Mouse (Mus musculus): ENCODE results near the gene Il17ra. TPM values are rescaled to one million over a fixed set of nuclear protein-coding genes. Genes with fewer than 3 reads are reported as not detected.

Il17ra gene
- total RNA-seq, 2 experiments from 2014 or later, result 14.8 to 19.7 TPM

DNA sequence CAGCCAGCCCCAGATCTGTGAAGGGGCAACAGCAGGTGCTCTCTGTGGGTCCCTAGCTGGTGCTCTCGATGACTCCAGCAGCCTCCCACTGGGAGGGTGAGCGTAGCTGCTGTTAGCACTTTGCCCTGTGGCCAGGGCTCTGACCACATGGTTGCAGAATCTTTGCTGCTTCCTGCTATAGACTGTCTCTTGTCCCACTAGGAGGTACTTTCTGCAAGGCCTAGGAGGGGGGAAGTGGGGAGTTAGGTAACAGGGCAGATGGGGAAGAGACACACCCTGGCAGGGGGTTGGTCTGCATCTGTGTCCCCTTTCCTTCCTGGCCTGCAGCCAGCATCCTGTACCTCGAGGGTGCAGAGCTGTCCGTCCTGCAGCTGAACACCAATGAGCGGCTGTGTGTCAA is 10.4 kb downstream of the Il17ra start:
- intact Hi-C loops (cut with DNase I), result no loop called here
- Histone ChIP-seq H3K27ac (no peak overlapping the region), H3K4me3 (no peak overlapping the region)
- DNase-seq (ENCODE audit: extremely low spot score in 1 of 2, low spot score in 2 of 2), result no peak
- no peak for TF ChIP-seq CTCF (IDR thresholded peaks at IDR 0.05)

DNA sequence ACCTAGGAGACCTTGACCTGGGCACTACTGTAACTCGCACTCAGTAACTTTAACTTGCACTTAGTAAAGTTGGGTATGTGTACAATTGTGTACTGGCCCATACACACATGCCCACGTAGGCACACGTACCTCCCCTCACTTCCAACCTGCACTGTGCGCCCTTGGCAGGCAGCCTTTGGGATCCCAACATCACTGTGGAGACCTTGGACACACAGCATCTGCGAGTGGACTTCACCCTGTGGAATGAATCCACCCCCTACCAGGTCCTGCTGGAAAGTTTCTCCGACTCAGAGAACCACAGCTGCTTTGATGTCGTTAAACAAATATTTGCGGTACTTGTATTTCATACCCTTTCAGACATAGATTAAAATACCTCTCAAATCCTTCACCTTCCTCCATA is 12.2 kb downstream of the Il17ra start:
- no peak for TF ChIP-seq CTCF (IDR thresholded peaks at IDR 0.05)
- Histone ChIP-seq H3K27ac (no peak overlapping the region), H3K4me3 (no peak overlapping the region)
- no peak for DNase-seq (ENCODE audit: extremely low spot score in 1 of 2, low spot score in 2 of 2)
- intact Hi-C loops (cut with DNase I), result no loop called here

DNA sequence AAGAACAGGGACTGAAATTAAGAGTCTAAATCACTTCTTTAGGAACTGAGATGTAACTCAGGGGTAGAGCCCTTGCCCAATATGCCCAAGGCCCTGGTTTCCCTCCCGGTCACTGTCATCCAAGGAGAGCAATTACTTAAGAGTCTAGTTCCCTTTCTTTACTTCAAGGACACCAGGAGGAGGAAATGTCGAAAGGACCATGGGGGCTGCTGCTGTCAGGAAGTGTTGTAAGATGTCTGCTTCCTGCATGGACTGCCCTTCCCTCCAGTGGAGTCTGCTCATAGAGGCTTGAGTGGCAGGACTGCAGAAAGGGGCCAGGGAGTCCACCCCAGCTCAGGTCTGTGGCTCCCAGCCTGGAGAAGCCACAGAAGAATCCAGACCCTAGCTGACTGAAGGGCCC is 16.3 kb downstream of the Il17ra start:
- Histone ChIP-seq H3K27ac (peak overlapping the region; percentile 85), H3K4me3 (no peak overlapping the region)
- intact Hi-C loops (cut with DNase I), result no loop called here
- TF ChIP-seq CTCF (IDR thresholded peaks at IDR 0.05), result no peak
- no peak for DNase-seq (ENCODE audit: extremely low spot score in 1 of 2, low spot score in 2 of 2)

DNA sequence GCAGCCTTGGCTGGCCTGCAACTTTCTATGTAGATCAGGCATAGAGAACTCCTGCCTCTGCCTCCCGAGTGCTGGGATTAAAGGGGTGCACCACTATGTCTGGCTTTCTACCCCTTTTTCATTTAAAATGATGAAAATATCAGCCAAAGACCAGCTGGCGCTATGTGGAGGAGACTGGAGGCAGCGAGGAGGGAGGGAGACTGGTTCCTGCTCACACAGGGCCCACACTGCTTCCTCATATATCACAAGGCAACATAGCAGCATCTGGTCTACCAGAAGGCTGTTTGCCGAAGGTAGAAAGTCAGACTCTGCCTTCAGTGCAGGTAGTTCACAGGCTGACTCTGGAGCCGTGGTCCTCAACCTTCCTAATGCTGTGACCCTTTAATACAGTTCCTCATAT is 17.3 kb downstream of the Il17ra start:
- Histone ChIP-seq H3K27ac (peak overlapping the region; percentile 85), H3K4me3 (no peak overlapping the region)
- intact Hi-C loops (cut with DNase I), result loop anchor here (1.0 to 5.0 kb wide), 2 partner anchors 24 to 38 kb away; no protein-coding TSS in a partner anchor
- no peak for TF ChIP-seq CTCF (IDR thresholded peaks at IDR 0.05)
- no peak for DNase-seq (ENCODE audit: extremely low spot score in 1 of 2, low spot score in 2 of 2)

DNA sequence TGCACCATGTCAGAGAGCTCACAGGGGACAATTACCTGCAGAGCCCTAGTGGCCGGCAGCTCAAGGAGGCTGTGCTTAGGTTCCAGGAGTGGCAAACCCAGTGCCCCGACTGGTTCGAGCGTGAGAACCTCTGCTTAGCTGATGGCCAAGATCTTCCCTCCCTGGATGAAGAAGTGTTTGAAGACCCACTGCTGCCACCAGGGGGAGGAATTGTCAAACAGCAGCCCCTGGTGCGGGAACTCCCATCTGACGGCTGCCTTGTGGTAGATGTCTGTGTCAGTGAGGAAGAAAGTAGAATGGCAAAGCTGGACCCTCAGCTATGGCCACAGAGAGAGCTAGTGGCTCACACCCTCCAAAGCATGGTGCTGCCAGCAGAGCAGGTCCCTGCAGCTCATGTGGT is 18.5 kb downstream of the Il17ra start:
- TF ChIP-seq CTCF (IDR thresholded peaks at IDR 0.05), result peak; percentile 53
- intact Hi-C loops (cut with DNase I), result loop anchor here (5.0 kb wide), 1 partner anchor 39 kb away; no protein-coding TSS in a partner anchor
- peak overlapping the region; percentile 85 for H3K27ac ChIP-seq
- no peak for DNase-seq (ENCODE audit: extremely low spot score in 1 of 2, low spot score in 2 of 2)
- no peak overlapping the region for H3K4me3 ChIP-seq

DNA sequence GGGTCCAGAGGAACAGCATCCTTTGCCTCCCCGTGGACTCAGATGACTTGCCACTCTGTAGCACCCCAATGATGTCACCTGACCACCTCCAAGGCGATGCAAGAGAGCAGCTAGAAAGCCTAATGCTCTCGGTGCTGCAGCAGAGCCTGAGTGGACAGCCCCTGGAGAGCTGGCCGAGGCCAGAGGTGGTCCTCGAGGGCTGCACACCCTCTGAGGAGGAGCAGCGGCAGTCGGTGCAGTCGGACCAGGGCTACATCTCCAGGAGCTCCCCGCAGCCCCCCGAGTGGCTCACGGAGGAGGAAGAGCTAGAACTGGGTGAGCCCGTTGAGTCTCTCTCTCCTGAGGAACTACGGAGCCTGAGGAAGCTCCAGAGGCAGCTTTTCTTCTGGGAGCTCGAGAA is 19.0 kb downstream of the Il17ra start:
- no peak for DNase-seq (ENCODE audit: extremely low spot score in 1 of 2, low spot score in 2 of 2)
- Histone ChIP-seq H3K4me3 (no peak overlapping the region), H3K27ac (peak overlapping the region; percentile 85)
- intact Hi-C loops (cut with DNase I), result loop anchor here (5.0 kb wide), 1 partner anchor 40 kb away; no protein-coding TSS in a partner anchor
- TF ChIP-seq CTCF (IDR thresholded peaks at IDR 0.05), result no peak

DNA sequence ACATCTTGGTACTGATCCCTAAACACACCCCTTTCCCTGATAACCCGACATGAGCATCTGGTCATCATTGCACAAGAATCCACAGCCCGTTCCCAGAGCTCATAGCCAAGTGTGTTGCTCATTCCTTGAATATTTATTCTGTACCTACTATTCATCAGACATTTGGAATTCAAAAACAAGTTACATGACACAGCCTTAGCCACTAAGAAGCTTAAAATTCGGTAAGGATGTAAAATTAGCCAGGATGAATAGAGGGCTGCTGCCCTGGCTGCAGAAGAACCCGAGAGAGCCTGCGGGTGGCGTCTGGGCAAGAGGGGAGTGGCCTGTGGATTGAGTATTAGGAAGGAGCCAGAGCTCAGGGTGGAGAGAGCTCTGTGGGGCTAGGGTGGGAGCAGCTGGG is 19.7 kb downstream of the Il17ra start:
- no peak for TF ChIP-seq CTCF (IDR thresholded peaks at IDR 0.05)

DNA sequence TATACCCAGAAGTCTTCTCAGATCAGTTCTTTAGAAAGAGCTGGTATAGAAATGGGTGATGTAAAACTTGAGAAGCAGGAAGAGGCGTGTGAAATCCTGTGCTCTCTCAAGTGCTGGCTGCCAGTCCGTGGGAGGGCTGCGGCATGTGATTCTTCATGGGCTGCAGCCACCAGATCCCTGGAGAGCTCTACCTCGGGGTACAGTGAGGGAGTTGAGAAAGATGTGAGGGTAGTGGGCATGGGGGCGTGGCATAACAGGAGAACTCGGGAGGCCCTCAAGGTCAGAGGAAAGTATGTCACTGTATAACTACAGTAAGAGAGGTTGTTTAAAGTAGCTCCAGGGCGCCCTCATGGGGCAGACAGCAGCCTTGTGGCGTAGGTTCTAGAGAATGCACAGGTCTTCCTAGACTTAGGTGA is 20.2 kb downstream of the Il17ra start:
- DNase-seq (ENCODE audit: extremely low spot score in 1 of 2, low spot score in 2 of 2), result peak in 1 of 2 experiments; percentile 71
- intact Hi-C loops (cut with DNase I), result loop anchor here (5.0 kb wide), 1 partner anchor 41 kb away; no protein-coding TSS in a partner anchor
- no peak overlapping the region for H3K4me3 ChIP-seq

More for the DNA sequence above, 19.7 kb downstream of the Il17ra start:
- no peak overlapping the region for H3K4me3 ChIP-seq
- DNase-seq (ENCODE audit: extremely low spot score in 1 of 2, low spot score in 2 of 2), result no peak
- peak overlapping the region; percentile 79 for H3K27ac ChIP-seq
- intact Hi-C loops (cut with DNase I), result loop anchor here (5.0 kb wide), 1 partner anchor 40 kb away; no protein-coding TSS in a partner anchor

DNA sequence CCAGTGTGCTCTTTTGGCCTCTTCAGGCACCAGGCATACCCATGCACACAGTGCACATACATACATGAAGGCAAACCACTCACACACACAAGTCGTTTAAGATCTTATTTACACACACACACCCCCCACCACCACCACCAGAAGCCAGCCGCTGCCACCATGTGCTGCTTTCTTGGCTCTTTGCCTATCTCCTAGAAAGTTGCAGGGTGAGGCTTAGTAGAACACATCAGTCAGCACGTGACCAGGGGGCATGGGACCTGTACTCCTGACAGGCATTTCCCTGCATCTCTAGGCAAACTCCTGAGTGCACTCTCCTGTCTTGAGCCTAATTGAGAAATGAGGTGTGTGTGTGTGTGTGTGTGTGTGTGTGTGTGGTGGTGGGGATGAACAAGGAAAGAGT is 22.0 kb downstream of the Il17ra start:
- no peak for TF ChIP-seq CTCF (IDR thresholded peaks at IDR 0.05)
- H3K27ac ChIP-seq, result no peak overlapping the region
- no peak for DNase-seq (ENCODE audit: extremely low spot score in 1 of 2, low spot score in 2 of 2)
- no peak overlapping the region for H3K4me3 ChIP-seq
- intact Hi-C loops (cut with DNase I), result no loop called here

More for the DNA sequence above, 20.2 kb downstream of the Il17ra start:
- peak; percentile 63 for TF ChIP-seq CTCF (IDR thresholded peaks at IDR 0.05)
- H3K27ac ChIP-seq, result peak overlapping the region; percentile 79

DNA sequence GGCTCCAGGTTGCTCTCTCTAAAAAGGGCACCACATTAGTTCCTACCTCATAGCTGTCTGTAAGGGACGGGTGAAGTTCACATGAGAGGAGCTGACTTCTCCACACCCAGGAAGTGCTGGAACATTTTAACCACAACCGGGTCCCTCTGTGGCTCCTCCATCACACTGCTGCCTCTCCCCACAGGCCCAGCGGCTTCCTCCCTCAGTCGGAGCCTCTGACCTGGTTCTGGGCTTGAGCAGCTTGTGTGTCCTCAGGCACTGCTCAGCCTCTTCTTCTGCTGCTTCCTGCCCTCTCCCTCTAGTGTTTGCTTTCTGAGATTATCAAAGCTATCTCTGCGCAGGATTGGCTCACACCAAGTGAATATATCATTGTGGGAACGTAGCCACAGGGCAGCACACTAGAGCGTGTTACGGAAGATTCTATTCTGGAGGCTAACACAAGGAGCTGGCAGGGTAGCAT is 23.0 kb downstream of the Il17ra start:
- DNase-seq (ENCODE audit: extremely low spot score in 1 of 2, low spot score in 2 of 2), result no peak
- peak overlapping the region; percentile 32; the same call in 1 of the 2 replicates for H3K27ac ChIP-seq
- TF ChIP-seq CTCF (IDR thresholded peaks at IDR 0.05), result no peak; the same call in 1 of the 2 replicates
- intact Hi-C loops (cut with DNase I), result no loop called here
- H3K4me3 ChIP-seq, result no peak overlapping the region

DNA sequence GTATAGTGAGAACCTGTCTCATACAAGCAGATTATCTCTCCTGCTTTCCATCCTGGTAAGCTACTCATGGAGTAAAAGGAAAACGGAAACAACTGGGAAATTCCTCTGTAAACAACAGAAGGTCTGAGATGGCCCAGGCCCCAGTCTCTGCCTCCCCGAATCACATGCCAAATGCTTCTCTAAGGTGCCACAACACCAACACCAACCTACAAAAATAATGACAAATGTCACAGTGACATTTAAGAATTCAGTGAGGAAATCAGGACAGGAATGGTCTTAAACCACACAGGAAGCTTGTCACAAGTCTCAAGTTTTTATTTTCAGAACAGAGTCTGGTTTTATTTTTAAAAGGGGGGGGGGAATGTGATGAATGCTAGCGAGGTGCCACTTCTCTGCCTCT is 25.6 kb downstream of the Il17ra start:
- intact Hi-C loops (cut with DNase I), result no loop called here
- TF ChIP-seq CTCF (IDR thresholded peaks at IDR 0.05), result no peak

DNA sequence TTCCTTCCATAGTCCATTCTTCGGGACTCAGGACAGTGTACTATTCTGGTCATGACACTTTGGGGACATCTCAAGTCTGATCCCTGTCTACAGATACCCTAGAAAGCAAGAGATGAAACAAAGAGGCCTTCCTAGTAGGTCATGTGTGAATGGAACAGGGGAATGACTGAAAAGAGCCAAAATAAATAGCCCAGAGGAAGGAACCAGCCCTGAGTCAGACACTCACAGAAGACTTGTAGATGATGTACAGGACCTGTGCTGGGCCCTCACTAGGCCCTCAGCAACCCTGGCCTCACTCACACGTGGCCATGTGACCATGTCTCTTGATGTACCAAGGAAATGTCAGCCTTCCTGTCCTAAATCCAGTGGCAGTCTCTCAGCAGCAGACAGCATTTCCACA is 26.4 kb downstream of the Il17ra start:
- TF ChIP-seq CTCF (IDR thresholded peaks at IDR 0.05), result no peak
- H3K27ac ChIP-seq, result peak overlapping the region; percentile 93
- DNase-seq (ENCODE audit: extremely low spot score in 1 of 2, low spot score in 2 of 2), result no peak
- H3K4me3 ChIP-seq, result peak overlapping the region; percentile 74
- intact Hi-C loops (cut with DNase I), result no loop called here

More for the DNA sequence above, 25.6 kb downstream of the Il17ra start:
- DNase-seq (ENCODE audit: extremely low spot score in 1 of 2, low spot score in 2 of 2), result no peak
- no peak overlapping the region for H3K27ac ChIP-seq
- H3K4me3 ChIP-seq, result no peak overlapping the region; the same call in 1 of the 2 replicates

DNA sequence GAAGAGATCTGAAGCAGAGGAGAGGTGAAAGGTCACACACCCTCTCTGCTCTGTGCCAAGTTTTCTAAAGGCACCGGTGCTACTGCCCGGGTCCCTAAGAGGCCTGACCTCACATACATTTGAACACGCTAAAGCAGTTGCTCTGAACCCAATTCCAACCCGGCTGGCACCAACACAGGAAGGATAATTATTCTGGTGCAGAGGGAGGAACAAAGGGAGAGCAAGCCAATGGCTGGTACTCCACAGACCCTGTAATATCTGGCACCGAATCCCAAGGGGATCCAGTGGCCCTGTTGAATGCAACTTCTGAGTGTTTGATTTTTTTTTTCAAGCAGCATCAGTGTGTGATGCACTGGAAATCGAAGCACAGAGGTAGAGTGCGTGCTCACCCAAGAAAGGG is 28.0 kb downstream of the Il17ra start:
- intact Hi-C loops (cut with DNase I), result no loop called here

More for the DNA sequence above, 28.0 kb downstream of the Il17ra start:
- H3K4me3 ChIP-seq, result peak overlapping the region; percentile 74
- peak overlapping the region; percentile 93 for H3K27ac ChIP-seq
- TF ChIP-seq CTCF (IDR thresholded peaks at IDR 0.05), result no peak
- no peak for DNase-seq (ENCODE audit: extremely low spot score in 1 of 2, low spot score in 2 of 2)
